Mouse (Mus musculus) spleen, adult 2 months (tissue): ENCODE data around the gene 9130023H24Rik.

Experiments used
- CTCF ChIP-seq: fragments of 200-500 bp; IDR thresholded peaks from 2 replicates; pipeline ENCODE4 v1.5.1; 2011; ENCODE audit warnings: mild to moderate bottlenecking, inconsistent platforms; ENCODE audit not compliant: insufficient read depth, insufficient read length, insufficient replicate concordance; ENCODE audit errors: extremely low read depth
- POLR2A ChIP-seq: fragments of 200-500 bp; IDR thresholded peaks from 2 replicates; pipeline ENCODE4 v1.6.1; 2011; ENCODE audit warnings: low read depth, low read length, inconsistent platforms

DNA sequence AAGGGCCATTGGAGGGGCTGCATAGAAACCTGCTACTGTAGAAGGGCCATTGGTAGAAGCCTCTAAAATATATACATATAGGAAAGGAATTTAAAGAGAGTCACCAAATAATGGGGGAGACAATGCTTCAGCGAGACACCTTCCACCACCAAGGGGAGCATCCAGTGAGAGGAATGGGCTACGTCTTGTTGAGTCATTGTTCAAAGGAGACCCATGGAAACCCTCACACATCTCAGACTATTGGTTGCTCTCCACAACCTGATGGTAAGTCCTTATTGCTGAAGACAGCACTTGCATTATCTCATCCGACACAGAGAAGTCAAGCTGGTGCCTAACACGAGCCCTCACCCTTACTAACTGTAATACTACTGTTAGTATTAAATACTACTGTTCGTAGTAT lies 17.9 kb upstream of the 9130023H24Rik start:
- TF ChIP-seq CTCF (no peak), POLR2A (no peak)
